Mouse (Mus musculus): ENCODE data around the gene Dctn3.

GRCm38 (mm10) chr4:41715596-41715995 is 7.4 kb downstream of the Dctn3 start:
- no peak for TF ChIP-seq POLR2A (IDR thresholded peaks at IDR 0.05; ENCODE audit: control insufficient read depth, low read depth, low read length)
- TF ChIP-seq CTCF (IDR thresholded peaks at IDR 0.05; ENCODE audit: control insufficient read depth, insufficient read depth, insufficient replicate concordance, low read depth, low read length), result no peak

Measured in testis, adult 2 months (tissue).